Mouse (Mus musculus): ENCODE results near the gene Ttll3. TPM values are rescaled to one million over a fixed set of nuclear protein-coding genes. Genes with fewer than 3 reads are reported as not detected.

The Ttll3 gene
- total RNA-seq, 2 experiments from 2014 or later = 0.48 to 1.3 TPM

DNA sequence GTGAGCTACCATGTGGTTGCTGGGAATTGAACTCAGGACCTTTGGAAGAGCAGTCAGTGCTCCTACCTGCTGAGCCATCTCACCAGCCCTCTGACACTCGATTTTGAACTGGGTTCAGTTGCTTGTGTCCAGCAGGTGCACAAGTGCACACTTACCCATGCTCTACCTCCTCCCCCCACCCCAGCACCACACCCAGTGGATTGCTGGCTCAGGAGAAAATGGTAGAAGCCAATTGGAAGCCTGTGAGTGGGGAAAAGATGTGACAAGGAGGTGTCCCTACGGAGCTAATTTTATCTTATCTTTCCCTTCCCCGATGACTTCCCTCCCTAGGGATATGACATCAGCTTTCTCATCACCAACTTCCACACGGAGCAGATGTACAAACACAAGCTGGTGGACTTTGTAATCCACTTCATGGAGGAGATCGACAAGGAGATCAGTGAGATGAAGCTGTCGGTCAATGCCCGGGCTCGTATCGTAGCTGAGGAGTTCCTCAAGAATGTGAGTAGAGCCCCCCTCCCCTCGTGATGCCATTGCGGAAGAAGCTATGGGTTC is 3.8 kb upstream of the Ttll3 start:
- no peak for TF ChIP-seq CTCF (IDR thresholded peaks at IDR 0.05)
- no peak for DNase-seq
- H3K4me3 ChIP-seq = no peak overlapping the region
- intact Hi-C loops (cut with DNase I) = no loop called here
- no peak overlapping the region for H3K27ac ChIP-seq

GRCm38 (mm10) chr6:113386025-113386424 is 3.0 kb upstream of the Ttll3 start:
- no peak overlapping the region for H3K27ac ChIP-seq
- DNase-seq = no peak
- intact Hi-C loops (cut with DNase I) = no loop called here
- no peak for TF ChIP-seq CTCF (IDR thresholded peaks at IDR 0.05)
- no peak overlapping the region for H3K4me3 ChIP-seq

DNA sequence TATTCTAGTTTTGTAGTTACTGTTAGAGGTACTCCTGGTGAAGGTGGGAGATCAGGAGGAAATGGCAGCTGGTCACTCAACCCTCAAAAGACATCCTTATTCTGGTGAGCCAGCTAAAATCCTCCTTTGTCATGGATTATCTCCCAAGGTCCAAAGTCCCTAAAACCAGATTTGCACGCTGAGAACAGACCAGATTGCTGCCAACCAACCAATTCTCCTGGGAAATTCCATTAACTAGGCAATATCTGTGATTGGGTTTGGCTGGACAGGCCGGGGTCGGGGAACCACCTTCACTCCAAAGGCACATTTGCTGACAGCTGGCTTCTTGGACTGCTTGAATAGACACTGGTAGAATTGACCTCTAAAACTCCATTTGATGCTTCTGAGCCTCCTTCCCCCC is 1.7 kb downstream of the Ttll3 start:
- TF ChIP-seq CTCF (IDR thresholded peaks at IDR 0.05) = no peak
- DNase-seq = no peak
- intact Hi-C loops (cut with DNase I) = no loop called here
- Histone ChIP-seq H3K4me3 (no peak overlapping the region), H3K27ac (no peak overlapping the region)

- peak overlapping the region; percentile 64 for H3K27ac ChIP-seq
- intact Hi-C loops (cut with DNase I) = no loop called here
- no peak for TF ChIP-seq CTCF (IDR thresholded peaks at IDR 0.05)
- peak overlapping the region; percentile 75 for H3K4me3 ChIP-seq
- DNase-seq = no peak
These were observed 2.9 kb downstream of the Ttll3 start for GRCm38 (mm10) chr6:113392015-113392386.

DNA sequence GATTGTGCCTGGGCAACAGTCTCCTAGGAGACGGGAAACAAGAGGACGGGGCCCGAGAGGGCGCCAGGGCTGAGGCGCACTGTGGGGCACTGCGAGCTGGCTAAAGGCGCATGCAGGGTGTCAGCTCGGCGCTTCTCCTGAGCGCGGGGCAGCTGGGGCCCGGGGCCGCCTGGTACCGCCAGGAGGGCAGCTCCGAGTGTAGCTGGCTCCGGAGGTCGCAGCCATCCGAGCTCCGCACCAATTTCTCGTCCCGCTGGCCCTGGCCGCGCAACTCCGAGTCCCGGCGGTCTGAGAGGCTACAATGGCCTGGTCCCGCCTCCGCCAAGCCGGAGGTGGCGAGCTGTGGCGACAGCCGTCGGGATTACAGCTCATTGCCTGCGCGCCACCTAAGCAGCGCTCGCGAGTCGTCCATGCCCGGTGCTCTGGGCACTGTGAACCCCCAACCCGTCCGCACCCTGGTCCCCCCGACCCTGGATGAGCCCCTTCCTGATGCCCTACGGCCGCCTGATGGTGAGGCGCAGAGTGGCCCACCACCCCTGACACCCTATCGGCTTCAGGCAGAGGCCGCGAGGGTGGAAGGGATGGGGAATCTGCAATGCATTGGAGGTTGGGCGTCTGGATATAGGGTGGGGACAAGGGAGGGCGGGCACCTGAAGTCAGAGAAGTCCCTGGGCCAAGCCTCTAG is 3.5 kb downstream of the Ttll3 start:
- DNase-seq = peak; percentile 57
- intact Hi-C loops (cut with DNase I) = no loop called here
- peak overlapping the region; percentile 75 for H3K4me3 ChIP-seq
- no peak for TF ChIP-seq CTCF (IDR thresholded peaks at IDR 0.05)
- peak overlapping the region; percentile 64 for H3K27ac ChIP-seq

GRCm38 (mm10) chr6:113393951-113394350 is 4.9 kb downstream of the Ttll3 start:
- H3K4me3 ChIP-seq = no peak overlapping the region
- TF ChIP-seq CTCF (IDR thresholded peaks at IDR 0.05) = no peak
- H3K27ac ChIP-seq = peak overlapping the region; percentile 32
- intact Hi-C loops (cut with DNase I) = no loop called here
- DNase-seq = no peak

DNA sequence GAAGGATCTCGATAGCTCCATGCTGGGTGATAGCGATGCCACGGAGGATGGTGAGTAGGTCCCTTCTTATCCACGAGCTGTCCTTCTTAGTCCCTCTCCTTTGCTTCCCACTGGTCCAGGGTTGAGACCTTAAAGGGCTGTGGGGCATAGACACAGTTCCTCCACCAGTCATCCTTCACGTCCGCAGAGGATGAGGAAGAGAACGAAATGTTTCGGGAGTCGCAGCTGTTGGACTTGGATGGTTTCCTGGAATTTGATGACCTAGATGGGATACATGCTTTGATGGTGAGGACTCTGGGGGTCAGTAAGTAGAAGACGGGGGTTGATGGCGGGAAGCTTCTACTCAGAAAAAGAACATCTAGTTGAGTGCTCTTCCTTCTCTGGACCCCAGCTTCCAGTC is 5.8 kb downstream of the Ttll3 start:
- intact Hi-C loops (cut with DNase I) = no loop called here
- Histone ChIP-seq H3K27ac (0 out of 2 replicates have a peak overlapping the region, but pooled peaks have one; percentile 24), H3K4me3 (no peak overlapping the region)
- TF ChIP-seq CTCF (IDR thresholded peaks at IDR 0.05) = no peak
- DNase-seq = no peak

DNA sequence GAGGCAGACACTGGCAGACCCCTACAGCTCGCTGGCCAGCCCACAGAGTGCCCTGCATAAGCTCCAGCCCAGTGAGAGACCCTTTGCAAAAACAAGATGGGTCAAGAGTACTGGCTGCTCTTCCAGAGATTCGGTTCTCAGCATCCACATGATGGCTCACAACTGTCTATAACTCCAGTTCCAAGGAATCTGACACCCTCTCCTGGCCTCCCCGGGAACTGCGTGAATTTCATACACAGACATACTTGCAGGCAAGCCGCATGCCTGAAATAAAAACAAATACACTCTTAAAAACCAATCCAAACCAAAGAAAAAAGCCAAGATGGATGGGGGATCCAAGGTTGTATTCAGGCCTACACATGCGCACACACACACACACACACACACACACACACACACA is 6.4 kb downstream of the Ttll3 start:
- DNase-seq = no peak
- H3K27ac ChIP-seq = no peak overlapping the region
- no peak overlapping the region for H3K4me3 ChIP-seq
- no peak for TF ChIP-seq CTCF (IDR thresholded peaks at IDR 0.05)
- intact Hi-C loops (cut with DNase I) = no loop called here

- Histone ChIP-seq H3K4me3 (no peak overlapping the region), H3K27ac (no peak overlapping the region)
- DNase-seq = no peak
- intact Hi-C loops (cut with DNase I) = no loop called here
- no peak for TF ChIP-seq CTCF (IDR thresholded peaks at IDR 0.05)
These were observed 7.4 kb downstream of the Ttll3 start for GRCm38 (mm10) chr6:113396270-113397030.

GRCm38 (mm10) chr6:113402094-113402493 is 13.0 kb downstream of the Ttll3 start:
- Histone ChIP-seq H3K4me3 (no peak overlapping the region), H3K27ac (no peak overlapping the region)
- intact Hi-C loops (cut with DNase I) = no loop called here
- TF ChIP-seq CTCF (IDR thresholded peaks at IDR 0.05) = no peak
- DNase-seq = peak; percentile 61

- no peak for TF ChIP-seq CTCF (IDR thresholded peaks at IDR 0.05)
- intact Hi-C loops (cut with DNase I) = no loop called here
- H3K27ac ChIP-seq = no peak overlapping the region
- H3K4me3 ChIP-seq = no peak overlapping the region
- no peak for DNase-seq
These were observed 15.8 kb downstream of the Ttll3 start for GRCm38 (mm10) chr6:113404649-113405448.

GRCm38 (mm10) chr6:113405483-113405882 is 16.4 kb downstream of the Ttll3 start:
- intact Hi-C loops (cut with DNase I) = no loop called here
- no peak for TF ChIP-seq CTCF (IDR thresholded peaks at IDR 0.05)
- Histone ChIP-seq H3K4me3 (no peak overlapping the region), H3K27ac (no peak overlapping the region)
- DNase-seq = no peak

GRCm38 (mm10) chr6:113406683-113407082 is 17.6 kb downstream of the Ttll3 start:
- Histone ChIP-seq H3K4me3 (no peak overlapping the region), H3K27ac (no peak overlapping the region)
- intact Hi-C loops (cut with DNase I) = no loop called here
- TF ChIP-seq CTCF (IDR thresholded peaks at IDR 0.05) = no peak; the same call in 1 of the 2 replicates
- no peak for DNase-seq
